Mouse (Mus musculus): Measurements from ENCODE around the gene Mrps35.

- no peak for TF ChIP-seq CTCF (IDR thresholded peaks at IDR 0.05; ENCODE audit: low read depth)
- no peak for TF ChIP-seq EP300 (IDR thresholded peaks at IDR 0.05; ENCODE audit: low read depth)
These were observed 75.2 kb downstream of the Mrps35 start for GRCm38 (mm10) chr6:147117764-147118163.
